Mouse (Mus musculus): ENCODE results near the gene Kcnh3.
A peak's percentile ranks its signal among the peaks of the same experiment; 100 is the strongest.

DNA sequence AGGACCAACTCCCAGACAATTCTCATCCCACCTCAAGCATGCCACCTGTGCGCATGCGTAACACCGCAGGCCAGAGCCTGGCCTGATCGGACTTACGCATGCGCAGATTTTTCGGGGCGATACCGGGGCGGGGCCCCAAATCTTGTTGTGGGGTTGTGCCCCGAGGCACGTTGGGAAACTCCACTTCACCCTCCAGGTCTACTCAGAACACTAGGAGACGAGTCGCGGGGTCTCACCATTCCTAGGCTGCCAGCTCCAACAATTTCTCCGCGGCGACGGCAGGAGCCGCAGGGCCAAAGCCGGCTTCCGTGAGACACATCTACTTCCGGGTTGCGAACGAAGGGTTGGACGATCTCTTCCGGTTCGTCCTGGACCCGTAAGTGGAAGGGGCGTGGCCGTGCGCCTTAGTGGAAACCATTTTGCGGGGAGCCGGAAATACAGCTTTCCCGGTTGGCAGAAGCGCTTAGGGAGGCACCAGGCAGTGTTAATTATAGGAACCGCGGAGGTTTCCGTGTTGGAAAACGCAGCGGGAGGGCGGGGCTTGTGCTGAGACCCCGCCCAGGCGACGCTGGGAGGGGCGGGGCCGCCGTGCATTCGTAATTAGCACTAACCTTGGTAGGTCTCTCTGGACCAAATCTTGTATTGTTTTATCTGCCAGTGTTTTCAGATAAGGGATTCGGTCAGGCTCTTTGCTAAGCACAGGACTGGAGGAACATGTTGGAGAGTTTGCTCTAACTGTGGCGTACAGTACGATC, 27.1 kb downstream of the Kcnh3 start, which contains the start of gene Mcrs1:
- TF ChIP-seq CTCF (IDR thresholded peaks at IDR 0.05) (no peak), POLR2A (IDR thresholded peaks at IDR 0.05; ENCODE audit: insufficient read depth, low read depth, low read length) (peak; percentile 65), EP300 (IDR thresholded peaks at IDR 0.05; ENCODE audit: insufficient read depth, low read depth, low read length) (0 out of 2 replicates have a peak, but pooled peaks have one; percentile 61)

Measured in heart, adult 2 months (tissue).